Mouse (Mus musculus) liver, embryonic 13.5 days (tissue): Measurements from ENCODE around the gene Mmd2. TPM values are rescaled to one million over a fixed set of nuclear protein-coding genes. Genes with fewer than 3 reads are reported as not detected.

ENCODE experiments used
- ATAC-seq: fragments of 200-750 bp; cut with Nextera tagmentation; 2 replicates; pipeline ENCODE4 v1.8.0; 2017; ENCODE audit warnings: low read depth, mild to moderate bottlenecking, moderate number of reproducible peaks, moderate library complexity
- DNase-seq: peaks from one replicate; pipeline ENCODE4 v3.0.0; 2022
- H3K27ac ChIP-seq: fragments of 300-500 bp; sonication (generic); 2 replicates; pipeline ENCODE4 v1.5.1; 2015; ENCODE audit warnings: moderate library complexity, mild to moderate bottlenecking, inconsistent platforms
- H3K27me3 ChIP-seq: fragments of 300-500 bp; sonication (generic); 2 replicates; pipeline ENCODE4 v1.6.1; 2015; ENCODE audit warnings: mild to moderate bottlenecking, inconsistent platforms
- H3K36me3 ChIP-seq: fragments of 300-500 bp; sonication (generic); 2 replicates; pipeline ENCODE4 v1.6.1; 2015; ENCODE audit warnings: mild to moderate bottlenecking, inconsistent platforms
- H3K4me1 ChIP-seq: fragments of 300-500 bp; sonication (generic); replicated peaks from 2 replicates; pipeline ENCODE4 v1.6.1; 2015; ENCODE audit warnings: inconsistent platforms
- H3K4me2 ChIP-seq: fragments of 300-500 bp; sonication (generic); 2 replicates; pipeline ENCODE4 v1.6.1; 2015; ENCODE audit warnings: inconsistent platforms, mild to moderate bottlenecking, moderate library complexity
- H3K4me3 ChIP-seq: fragments of 300-500 bp; sonication (generic); replicated peaks from 2 replicates; pipeline ENCODE4 v1.5.1; 2015; ENCODE audit warnings: mild to moderate bottlenecking, inconsistent platforms
- H3K9ac ChIP-seq: fragments of 300-500 bp; sonication (generic); 2 replicates; pipeline ENCODE4 v1.6.1; 2015; ENCODE audit warnings: mild to moderate bottlenecking, inconsistent platforms
- H3K9me3 ChIP-seq: fragments of 300-500 bp; sonication (generic); replicated peaks from 2 replicates; pipeline ENCODE4 v1.6.1; 2016; ENCODE audit warnings: inconsistent platforms
- WGBS: fragments of 180-500 bp; shearing (Covaris S2); methylation state at CpG from one replicate; pipeline ENCODE4 v1.1.7; 2015; ENCODE audit not compliant: insufficient replicate concordance; 5-methylcytosine and 5-hydroxymethylcytosine counted together
- polyA plus RNA-seq: library from polyadenylated mRNA; unstranded; fragments of >200 nt; fragmentation: Nextera tagmentation; extraction: Ambion mirVana; gene quantifications from 2 replicates; pipeline ENCODE4 v1.2.1, GENCODE M21; 2015

Mmd2 gene
- polyA plus RNA-seq = 16.9 and 19.5 TPM in 2 replicates

DNA sequence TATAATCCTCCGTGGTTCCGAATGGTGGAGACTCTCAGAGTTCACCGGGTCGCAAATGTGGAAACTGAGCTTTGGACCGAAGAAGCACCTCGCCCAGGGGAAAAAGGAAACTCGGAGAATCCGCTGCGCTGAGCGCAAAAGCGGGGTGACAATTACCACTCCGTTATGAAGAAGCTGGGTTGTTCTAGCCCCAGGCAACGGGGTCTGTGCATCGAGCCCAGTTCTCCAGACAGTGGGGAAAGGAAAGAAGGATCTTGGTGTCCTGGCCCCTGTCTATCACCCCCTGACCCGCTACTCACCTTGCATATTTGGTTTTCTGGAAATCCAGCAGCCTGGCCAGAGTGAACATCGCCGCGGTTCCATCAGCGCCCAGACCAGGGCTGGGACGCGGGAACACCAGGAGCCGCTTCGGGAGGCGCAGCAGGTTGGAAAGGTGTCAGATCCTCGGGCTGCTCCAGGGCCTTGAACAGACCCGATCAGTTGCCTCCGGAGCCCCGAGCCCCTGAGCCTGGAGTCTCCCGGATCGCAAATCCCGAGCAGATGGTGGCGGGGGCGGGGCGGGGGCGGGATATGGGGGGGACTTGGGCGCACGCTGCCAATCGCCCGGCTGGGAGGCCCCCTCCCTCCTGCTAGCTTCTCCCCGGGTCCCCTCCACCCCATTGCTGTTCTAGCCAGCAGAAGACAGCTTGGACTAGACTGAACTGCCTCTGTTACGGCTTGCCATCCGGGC is at the start of gene Mmd2:
TSS of gene Mmd2 (minus strand) at position 542 of the 730 bp plus-strand sequence.
- H3K27ac ChIP-seq = no peak within 1 kb of the TSS; the same call in 1 of the 2 replicates
- no peaks in the 10 kb centered on the region for H3K36me3 ChIP-seq
- H3K4me1 ChIP-seq = peaks cover 12% of the 10 kb centered on the region; the same call in 1 of the 2 replicates
- WGBS = 5% methylated on average over 42 of the region's 42 CpGs
- peak within 1 kb of the TSS; percentile 38 for H3K4me2 ChIP-seq
- no peak for DNase-seq
- peak; percentile 57 for ATAC-seq
- H3K4me3 ChIP-seq = peak within 1 kb of the TSS; percentile 51
- H3K9me3 ChIP-seq = no peaks in the 10 kb centered on the region
- H3K27me3 ChIP-seq = peaks cover 36% of the 10 kb centered on the region
- peak within 1 kb of the TSS; percentile 63 for H3K9ac ChIP-seq

- DNase-seq = peak; percentile 35
- peak overlapping the region; percentile 97 for H3K27ac ChIP-seq
- no peaks in the 10 kb centered on the region for H3K27me3 ChIP-seq
- 0 out of 2 replicates have a peak, but pooled peaks have one; percentile 24 for ATAC-seq
- H3K4me3 ChIP-seq = no peak overlapping the region
- H3K9me3 ChIP-seq = no peaks in the 10 kb centered on the region
- peak overlapping the region; percentile 72 for H3K4me2 ChIP-seq
- peaks cover 74% of the 10 kb centered on the region for H3K4me1 ChIP-seq
- 81% methylated on average over 4 of the region's 4 CpGs for WGBS
- peaks cover 30% of the 10 kb centered on the region for H3K36me3 ChIP-seq
- H3K9ac ChIP-seq = peak overlapping the region; percentile 62
Observed at GRCm38 (mm10) chr5:142652266-142652665, 43.7 kb upstream of the Mmd2 start.

GRCm38 (mm10) chr5:142650794-142651497 is 42.3 kb upstream of the Mmd2 start:
- WGBS = 28% methylated on average over 6 of the region's 6 CpGs
- Histone ChIP-seq H3K9ac (peak overlapping the region; percentile 70), H3K9me3 (no peaks in the 10 kb centered on the region), H3K4me2 (peak overlapping the region; percentile 72), H3K27me3 (no peaks in the 10 kb centered on the region), H3K36me3 (peaks cover 25% of the 10 kb centered on the region), H3K4me1 (peaks cover 84% of the 10 kb centered on the region), H3K27ac (peak overlapping the region; percentile 97), H3K4me3 (peak overlapping the region; percentile 40)
- ATAC-seq = peak; percentile 93
- peak; percentile 83 for DNase-seq

DNA sequence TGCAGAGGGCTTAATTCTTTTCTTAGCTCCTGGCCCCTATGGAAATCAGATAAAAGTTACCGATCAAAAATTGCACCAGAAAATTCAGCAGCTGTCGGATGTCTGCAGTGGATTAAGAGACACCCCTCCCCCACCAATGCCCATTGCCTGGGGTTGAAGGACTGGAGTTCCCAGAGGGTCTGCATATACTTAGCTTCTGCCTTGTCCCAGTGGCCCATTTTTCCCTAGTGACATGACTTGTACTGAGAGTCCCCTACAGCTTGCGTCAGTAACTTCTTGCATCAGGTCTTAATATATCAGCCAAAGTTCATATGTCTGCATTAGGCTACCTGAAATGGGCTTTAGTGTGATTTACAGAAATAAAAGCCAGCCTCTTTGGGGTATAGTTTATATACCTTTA is 41.8 kb upstream of the Mmd2 start:
- WGBS = 12% methylated on average over 3 of the region's 3 CpGs
- Histone ChIP-seq H3K27ac (peak overlapping the region; percentile 97), H3K9ac (peak overlapping the region; percentile 70), H3K4me1 (peaks cover 86% of the 10 kb centered on the region), H3K4me2 (peak overlapping the region; percentile 72), H3K4me3 (peak overlapping the region; percentile 40), H3K27me3 (no peaks in the 10 kb centered on the region), H3K9me3 (no peaks in the 10 kb centered on the region), H3K36me3 (peaks cover 25% of the 10 kb centered on the region)
- peak; percentile 24; the same call in 1 of the 2 replicates for ATAC-seq
- peak; percentile 40 for DNase-seq

- Histone ChIP-seq H3K27me3 (no peaks in the 10 kb centered on the region), H3K4me3 (peak overlapping the region; percentile 40), H3K4me2 (peak overlapping the region; percentile 72), H3K36me3 (peaks cover 24% of the 10 kb centered on the region; the same call in 1 of the 2 replicates), H3K27ac (peak overlapping the region; percentile 97), H3K4me1 (peaks cover 84% of the 10 kb centered on the region), H3K9me3 (no peaks in the 10 kb centered on the region), H3K9ac (peak overlapping the region; percentile 70)
- DNase-seq (no peak), ATAC-seq (no peak)
- WGBS = 75% methylated on average over 4 of the region's 4 CpGs
Observed at GRCm38 (mm10) chr5:142649460-142650050, 41.0 kb upstream of the Mmd2 start.

GRCm38 (mm10) chr5:142648162-142648561 is 39.6 kb upstream of the Mmd2 start:
- Histone ChIP-seq H3K27me3 (no peaks in the 10 kb centered on the region), H3K9ac (peak overlapping the region; percentile 6; the same call in 1 of the 2 replicates), H3K4me3 (no peak overlapping the region), H3K4me1 (peaks cover 70% of the 10 kb centered on the region), H3K27ac (peak overlapping the region; percentile 97), H3K36me3 (peaks cover 28% of the 10 kb centered on the region; the same call in 1 of the 2 replicates), H3K9me3 (no peaks in the 10 kb centered on the region), H3K4me2 (peak overlapping the region; percentile 18)
- ATAC-seq (peak; percentile 11), DNase-seq (no peak)
- WGBS = 65% methylated on average over 7 of the region's 7 CpGs

DNA sequence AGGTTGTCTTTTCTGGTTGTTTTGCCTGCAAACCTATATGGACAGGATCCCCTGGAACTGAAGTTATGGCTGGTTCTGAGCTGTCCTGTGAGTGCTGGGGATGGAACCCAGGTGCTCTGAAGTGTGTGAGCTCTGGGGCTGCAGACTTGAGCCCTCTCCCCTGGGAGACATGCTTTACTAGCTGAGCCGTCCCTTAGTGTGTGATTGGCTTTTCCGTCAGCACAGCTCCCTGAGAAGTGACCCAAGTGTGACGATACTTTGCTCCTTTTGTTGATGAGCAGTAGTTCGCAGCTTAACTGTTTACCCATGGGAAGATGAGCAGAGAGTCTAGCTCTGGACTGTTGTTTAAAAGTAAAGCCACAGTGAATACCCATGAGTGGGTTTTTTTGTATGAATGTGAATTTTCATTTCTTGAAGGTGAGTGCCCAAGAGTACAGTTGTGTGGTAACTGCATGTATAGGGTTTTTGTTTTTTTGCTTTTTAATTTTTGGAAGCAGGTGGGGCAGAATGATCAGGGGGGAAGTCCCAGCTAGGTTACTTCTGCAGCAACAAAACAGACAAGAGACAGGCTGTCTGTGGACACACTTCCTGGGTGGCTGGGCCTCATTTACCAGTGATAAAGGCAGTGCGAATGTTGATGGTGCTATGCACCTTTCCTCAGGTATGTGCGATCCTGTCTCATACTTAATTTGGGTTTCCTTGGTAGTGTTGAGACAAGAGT is 32.9 kb upstream of the Mmd2 start:
- no peak for ATAC-seq

GRCm38 (mm10) chr5:142640088-142640487 is 31.5 kb upstream of the Mmd2 start:
- no peak for ATAC-seq
- Histone ChIP-seq H3K4me3 (no peak overlapping the region), H3K27ac (no peak overlapping the region), H3K4me1 (peaks cover 42% of the 10 kb centered on the region), H3K4me2 (no peak overlapping the region), H3K9ac (no peak overlapping the region), H3K27me3 (no peaks in the 10 kb centered on the region), H3K36me3 (peaks cover 88% of the 10 kb centered on the region), H3K9me3 (no peaks in the 10 kb centered on the region)
- 80% methylated on average over 5 of the region's 5 CpGs for WGBS
- DNase-seq = no peak

More for the DNA sequence above, 32.9 kb upstream of the Mmd2 start:
- H3K4me2 ChIP-seq = no peak overlapping the region
- DNase-seq = no peak
- no peaks in the 10 kb centered on the region for H3K9me3 ChIP-seq
- H3K9ac ChIP-seq = no peak overlapping the region
- no peak overlapping the region for H3K4me3 ChIP-seq
- H3K27ac ChIP-seq = no peak overlapping the region; the same call in none of the 2 replicates
- H3K4me1 ChIP-seq = peaks cover 45% of the 10 kb centered on the region
- WGBS = 88% methylated on average over 6 of the region's 6 CpGs
- H3K27me3 ChIP-seq = no peaks in the 10 kb centered on the region
- peaks cover 84% of the 10 kb centered on the region for H3K36me3 ChIP-seq

- Histone ChIP-seq H3K4me2 (peak overlapping the region; percentile 45), H3K4me1 (peaks cover 53% of the 10 kb centered on the region), H3K4me3 (no peak overlapping the region), H3K36me3 (peaks cover 97% of the 10 kb centered on the region), H3K27ac (peak overlapping the region; percentile 81), H3K27me3 (no peaks in the 10 kb centered on the region), H3K9me3 (no peaks in the 10 kb centered on the region), H3K9ac (peak overlapping the region; percentile 26; the same call in 1 of the 2 replicates)
- DNase-seq (peak; percentile 61), ATAC-seq (peak; percentile 99)
- WGBS = 36% methylated on average over 5 of the region's 5 CpGs
Observed at GRCm38 (mm10) chr5:142637823-142638222, 29.2 kb upstream of the Mmd2 start.

GRCm38 (mm10) chr5:142630224-142630623 is 21.6 kb upstream of the Mmd2 start:
- peak overlapping the region; percentile 94 for H3K27ac ChIP-seq
- peak overlapping the region; percentile 98 for H3K9ac ChIP-seq
- DNase-seq = no peak
- WGBS = 6% methylated on average over 6 of the region's 6 CpGs
- peaks cover 43% of the 10 kb centered on the region for H3K36me3 ChIP-seq
- no peaks in the 10 kb centered on the region for H3K27me3 ChIP-seq
- H3K4me1 ChIP-seq = peaks cover 41% of the 10 kb centered on the region
- H3K9me3 ChIP-seq = no peaks in the 10 kb centered on the region
- ATAC-seq = no peak
- peak overlapping the region; percentile 93 for H3K4me3 ChIP-seq
- H3K4me2 ChIP-seq = peak overlapping the region; percentile 82
